Mouse (Mus musculus) midbrain, embryonic 15.5 days (tissue): ENCODE results near the gene Samd4. TPM values are rescaled to one million over a fixed set of nuclear protein-coding genes. Genes with fewer than 3 reads are reported as not detected.

ENCODE experiments used
- ATAC-seq: fragments of 200-750 bp; cut with Nextera tagmentation; replicated peaks from 2 replicates; pipeline ENCODE4 v1.8.0; 2017; ENCODE audit warnings: moderate TSS enrichment
- H3K27ac ChIP-seq: fragments of 300-500 bp; sonication (generic); 2 replicates; pipeline ENCODE4 v1.5.1; 2015; ENCODE audit warnings: mild to moderate bottlenecking, inconsistent platforms
- H3K27me3 ChIP-seq: fragments of 300-500 bp; sonication (generic); replicated peaks from 2 replicates; pipeline ENCODE4 v1.6.1; 2015; ENCODE audit warnings: inconsistent platforms
- H3K36me3 ChIP-seq: fragments of 300-500 bp; sonication (generic); replicated peaks from 2 replicates; pipeline ENCODE4 v1.6.1; 2015; ENCODE audit warnings: inconsistent platforms
- H3K4me1 ChIP-seq: fragments of 300-500 bp; sonication (generic); 2 replicates; pipeline ENCODE4 v1.6.1; 2015; ENCODE audit warnings: inconsistent platforms
- H3K4me2 ChIP-seq: fragments of 300-500 bp; sonication (generic); 2 replicates; pipeline ENCODE4 v1.6.1; 2015; ENCODE audit warnings: inconsistent platforms, mild to moderate bottlenecking, moderate library complexity
- H3K4me3 ChIP-seq: fragments of 300-500 bp; sonication (generic); 2 replicates; pipeline ENCODE4 v1.5.1; 2015; ENCODE audit warnings: mild to moderate bottlenecking, inconsistent platforms
- H3K9ac ChIP-seq: fragments of 300-500 bp; sonication (generic); 2 replicates; pipeline ENCODE4 v1.6.1; 2015; ENCODE audit warnings: mild to moderate bottlenecking, inconsistent platforms
- H3K9me3 ChIP-seq: fragments of 300-500 bp; sonication (generic); 2 replicates; pipeline ENCODE4 v1.6.1; 2016; ENCODE audit warnings: inconsistent platforms
- WGBS: fragments of 180-500 bp; shearing (Covaris S2); methylation state at CpG from one replicate; pipeline ENCODE4 v1.1.7; 2015; ENCODE audit warnings: mixed read lengths; 5-methylcytosine and 5-hydroxymethylcytosine counted together
- polyA plus RNA-seq: library from polyadenylated mRNA; unstranded; fragments of >200 nt; fragmentation: Nextera tagmentation; extraction: Ambion mirVana; gene quantifications from 2 replicates; pipeline ENCODE4 v1.2.1, GENCODE M21; 2015

Gene Samd4
- polyA plus RNA-seq, 1 experiment from 2014 or later, result 4.2 TPM

GRCm38 (mm10) chr14:46941896-46942812 lies 59.5 kb downstream of the Samd4 start:
- 57% methylated on average over 23 of the region's 23 CpGs for WGBS
- Histone ChIP-seq H3K27me3 (no peaks in the 10 kb centered on the region), H3K27ac (no peak overlapping the region; the same call in 1 of the 2 replicates), H3K4me2 (peak overlapping the region; percentile 19; the same call in 1 of the 2 replicates), H3K36me3 (no peaks in the 10 kb centered on the region), H3K9me3 (no peaks in the 10 kb centered on the region), H3K4me1 (peaks cover 15% of the 10 kb centered on the region), H3K4me3 (no peak overlapping the region), H3K9ac (no peak overlapping the region)
- ATAC-seq, result peak; percentile 75

- H3K36me3 ChIP-seq, result no peaks in the 10 kb centered on the region
- no peak overlapping the region for H3K27ac ChIP-seq
- H3K4me1 ChIP-seq, result peaks cover 15% of the 10 kb centered on the region
- no peak overlapping the region for H3K9ac ChIP-seq
- no peak overlapping the region for H3K4me2 ChIP-seq
- no peaks in the 10 kb centered on the region for H3K27me3 ChIP-seq
- WGBS, result 84% methylated on average over 3 of the region's 3 CpGs
- H3K4me3 ChIP-seq, result no peak overlapping the region
- no peaks in the 10 kb centered on the region for H3K9me3 ChIP-seq
- no peak for ATAC-seq
Observed at GRCm38 (mm10) chr14:46944411-46944810, 61.8 kb downstream of the Samd4 start.

GRCm38 (mm10) chr14:46945903-46946490 lies 63.3 kb downstream of the Samd4 start:
- H3K4me3 ChIP-seq, result no peak overlapping the region
- 71% methylated on average over 10 of the region's 10 CpGs for WGBS
- H3K4me2 ChIP-seq, result no peak overlapping the region
- H3K9ac ChIP-seq, result no peak overlapping the region
- H3K4me1 ChIP-seq, result peaks cover 13% of the 10 kb centered on the region
- ATAC-seq, result no peak
- H3K36me3 ChIP-seq, result no peaks in the 10 kb centered on the region
- H3K9me3 ChIP-seq, result no peaks in the 10 kb centered on the region
- no peak overlapping the region for H3K27ac ChIP-seq
- no peaks in the 10 kb centered on the region for H3K27me3 ChIP-seq

- Histone ChIP-seq H3K4me1 (no peaks in the 10 kb centered on the region), H3K27me3 (no peaks in the 10 kb centered on the region), H3K9me3 (no peaks in the 10 kb centered on the region), H3K27ac (no peak overlapping the region), H3K4me2 (no peak overlapping the region), H3K36me3 (no peaks in the 10 kb centered on the region), H3K4me3 (no peak overlapping the region), H3K9ac (no peak overlapping the region)
- ATAC-seq, result no peak
- WGBS, result 95% methylated on average over 3 of the region's 3 CpGs
Observed at GRCm38 (mm10) chr14:46947644-46948043, 65.0 kb downstream of the Samd4 start.

- Histone ChIP-seq H3K27me3 (no peaks in the 10 kb centered on the region), H3K4me2 (no peak overlapping the region), H3K4me3 (no peak overlapping the region), H3K4me1 (peaks cover 2% of the 10 kb centered on the region; the same call in 1 of the 2 replicates), H3K9ac (no peak overlapping the region), H3K36me3 (no peaks in the 10 kb centered on the region), H3K27ac (no peak overlapping the region), H3K9me3 (no peaks in the 10 kb centered on the region)
- ATAC-seq, result no peak
- 65% methylated on average over 11 of the region's 11 CpGs for WGBS
Observed at GRCm38 (mm10) chr14:46950527-46951384, 68.1 kb downstream of the Samd4 start.

- no peak for ATAC-seq
- Histone ChIP-seq H3K27ac (no peak overlapping the region), H3K27me3 (no peaks in the 10 kb centered on the region), H3K4me3 (no peak overlapping the region), H3K4me2 (no peak overlapping the region), H3K9me3 (no peaks in the 10 kb centered on the region), H3K36me3 (no peaks in the 10 kb centered on the region), H3K9ac (no peak overlapping the region), H3K4me1 (peaks cover 2% of the 10 kb centered on the region; the same call in 1 of the 2 replicates)
- WGBS, result 86% methylated on average over 2 of the region's 2 CpGs
Observed at GRCm38 (mm10) chr14:46952264-46952663, 69.6 kb downstream of the Samd4 start.

- H3K27me3 ChIP-seq, result no peaks in the 10 kb centered on the region
- H3K4me3 ChIP-seq, result no peak overlapping the region
- H3K9me3 ChIP-seq, result no peaks in the 10 kb centered on the region
- 48% methylated on average over 2 of the region's 2 CpGs for WGBS
- no peak overlapping the region for H3K4me2 ChIP-seq
- no peak overlapping the region for H3K27ac ChIP-seq
- peaks cover 2% of the 10 kb centered on the region; the same call in 1 of the 2 replicates for H3K4me1 ChIP-seq
- ATAC-seq, result no peak
- no peaks in the 10 kb centered on the region for H3K36me3 ChIP-seq
- H3K9ac ChIP-seq, result no peak overlapping the region
Observed at GRCm38 (mm10) chr14:46955109-46955508, 72.5 kb downstream of the Samd4 start.

GRCm38 (mm10) chr14:46955574-46956043 lies 73.0 kb downstream of the Samd4 start:
- Histone ChIP-seq H3K27me3 (no peaks in the 10 kb centered on the region), H3K36me3 (no peaks in the 10 kb centered on the region), H3K9me3 (no peaks in the 10 kb centered on the region), H3K27ac (no peak overlapping the region), H3K4me3 (no peak overlapping the region), H3K4me1 (peaks cover 2% of the 10 kb centered on the region; the same call in 1 of the 2 replicates), H3K9ac (no peak overlapping the region), H3K4me2 (no peak overlapping the region)
- 36% methylated on average over 9 of the region's 9 CpGs for WGBS
- ATAC-seq, result no peak

- Histone ChIP-seq H3K4me2 (no peak overlapping the region), H3K27ac (no peak overlapping the region), H3K4me3 (no peak overlapping the region), H3K9ac (no peak overlapping the region), H3K36me3 (no peaks in the 10 kb centered on the region), H3K4me1 (peaks cover 2% of the 10 kb centered on the region; the same call in 1 of the 2 replicates), H3K9me3 (no peaks in the 10 kb centered on the region), H3K27me3 (no peaks in the 10 kb centered on the region)
- 31% methylated on average over 7 of the region's 7 CpGs for WGBS
- no peak for ATAC-seq
Observed at GRCm38 (mm10) chr14:46956121-46956520, 73.5 kb downstream of the Samd4 start.

- no peak overlapping the region for H3K4me2 ChIP-seq
- no peak overlapping the region for H3K4me3 ChIP-seq
- no peaks in the 10 kb centered on the region for H3K4me1 ChIP-seq
- no peaks in the 10 kb centered on the region for H3K36me3 ChIP-seq
- H3K9ac ChIP-seq, result no peak overlapping the region
- whole genome bisulfite sequencing, result 70% methylated on average over 7 of the region's 7 CpGs
- no peaks in the 10 kb centered on the region for H3K9me3 ChIP-seq
- no peaks in the 10 kb centered on the region for H3K27me3 ChIP-seq
- no peak overlapping the region for H3K27ac ChIP-seq
- ATAC-seq, result no peak
Observed at GRCm38 (mm10) chr14:46959166-46959721, 76.6 kb downstream of the Samd4 start.

- no peaks in the 10 kb centered on the region for H3K36me3 ChIP-seq
Observed at GRCm38 (mm10) chr14:46959831-46960230, 77.2 kb downstream of the Samd4 start.

More at GRCm38 (mm10) chr14:46959831-46960230, 77.2 kb downstream of the Samd4 start:
- Histone ChIP-seq H3K4me3 (no peak overlapping the region), H3K27ac (no peak overlapping the region), H3K9me3 (no peaks in the 10 kb centered on the region), H3K9ac (no peak overlapping the region), H3K27me3 (no peaks in the 10 kb centered on the region), H3K4me2 (no peak overlapping the region), H3K4me1 (no peaks in the 10 kb centered on the region)
- WGBS, result 94% methylated on average over 2 of the region's 2 CpGs
- no peak for ATAC-seq
